Mouse (Mus musculus): ENCODE data around the gene Gm20388. TPM values are rescaled to one million over a fixed set of nuclear protein-coding genes. Genes with fewer than 3 reads are reported as not detected.

The Gm20388 gene
- polyA plus RNA-seq, 2 experiments = 8.5 TPM; not detected in 1

- DNase-seq (ENCODE audit: low read depth in 3 of 3, low spot score in 3 of 3) (no peak), ATAC-seq (ENCODE audit: insufficient read depth) (no peak)
- Histone ChIP-seq H3K9ac (replicated peaks) (no peak overlapping the region), H3K27ac (no peak overlapping the region; the same call in 1 of the 2 replicates), H3K9me3 (ENCODE audit: control insufficient read depth, low read length) (no peaks in the 10 kb centered on the region), H3K27me3 (ENCODE audit: control insufficient read depth, insufficient read depth, low read length) (no peaks in the 10 kb centered on the region), H3K4me1 (replicated peaks; ENCODE audit: control insufficient read depth in 2 of 2, insufficient read depth in 2 of 2, low read length in 1 of 2) (peaks cover 3 to 7% of the 10 kb centered on the region in 2 experiments; a peak in 2 of 4 replicates), H3K36me3 (replicated peaks; ENCODE audit: control insufficient read depth, insufficient read depth, low read depth) (peaks cover 13% of the 10 kb centered on the region), H3K4me2 (ENCODE audit: low read depth) (no peak overlapping the region), H3K4me3 (ENCODE audit: insufficient read depth in 1 of 2, low read depth in 2 of 2, low read length in 2 of 2) (no peak overlapping the region)
- TF ChIP-seq EP300 (IDR thresholded peaks at IDR 0.05; ENCODE audit: low read depth) (no peak), CTCF (IDR thresholded peaks at IDR 0.05; ENCODE audit: low read depth) (no peak)
- 77% methylated on average over 4 of the region's 4 CpGs for WGBS (ENCODE audit: insufficient replicate concordance)
Measured at GRCm38 (mm10) chr8:119931317-119931716, 20.7 kb downstream of the Gm20388 start.

- Histone ChIP-seq H3K4me1 (replicated peaks; ENCODE audit: control insufficient read depth in 2 of 2, insufficient read depth in 2 of 2, low read length in 1 of 2) (no peaks in the 10 kb centered on the region; a peak in 1 of 4 replicates), H3K9ac (replicated peaks) (no peak overlapping the region), H3K27ac (no peak overlapping the region), H3K27me3 (ENCODE audit: control insufficient read depth, insufficient read depth, low read length) (no peaks in the 10 kb centered on the region), H3K9me3 (ENCODE audit: control insufficient read depth, low read length) (no peaks in the 10 kb centered on the region), H3K4me2 (ENCODE audit: low read depth) (no peak overlapping the region), H3K4me3 (ENCODE audit: insufficient read depth in 1 of 2, low read depth in 2 of 2, low read length in 2 of 2) (no peak overlapping the region), H3K36me3 (replicated peaks; ENCODE audit: control insufficient read depth, insufficient read depth, low read depth) (peaks cover 22% of the 10 kb centered on the region)
- 92% methylated on average over 4 of the region's 4 CpGs for WGBS (ENCODE audit: insufficient replicate concordance)
- TF ChIP-seq EP300 (IDR thresholded peaks at IDR 0.05; ENCODE audit: low read depth) (no peak), CTCF (IDR thresholded peaks at IDR 0.05; ENCODE audit: low read depth) (no peak)
- ATAC-seq (ENCODE audit: insufficient read depth) (no peak), DNase-seq (ENCODE audit: low read depth in 3 of 3, low spot score in 3 of 3) (no peak)
Measured at GRCm38 (mm10) chr8:119933681-119934080, 23.0 kb downstream of the Gm20388 start.

DNA sequence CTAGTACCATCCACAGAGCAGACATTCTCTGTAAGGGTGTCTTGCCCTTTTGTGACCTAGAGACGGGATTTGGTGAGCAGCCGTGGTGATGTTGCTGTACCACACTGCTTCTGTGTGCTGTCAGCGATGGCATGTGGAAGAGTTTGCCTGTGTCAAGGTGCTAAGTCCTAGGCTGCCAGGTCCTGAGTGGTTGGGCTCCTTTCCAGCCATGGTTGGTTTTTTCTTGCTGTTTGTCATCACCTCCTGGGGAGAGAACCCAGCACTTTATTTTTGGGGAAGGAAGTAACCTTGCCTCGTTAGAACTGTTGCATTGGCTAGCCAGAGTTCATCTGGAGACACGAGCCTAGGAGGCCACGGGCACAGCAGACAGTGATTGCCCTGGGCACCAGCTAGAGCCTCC, 24.9 kb downstream of the Gm20388 start:
- TF ChIP-seq CTCF (IDR thresholded peaks at IDR 0.05; ENCODE audit: low read depth) (no peak), EP300 (IDR thresholded peaks at IDR 0.05; ENCODE audit: low read depth) (no peak)
- H3K27ac ChIP-seq = no peak overlapping the region
- H3K4me3 ChIP-seq (ENCODE audit: insufficient read depth in 1 of 2, low read depth in 2 of 2, low read length in 2 of 2) = no peak overlapping the region
- H3K36me3 ChIP-seq (replicated peaks; ENCODE audit: control insufficient read depth, insufficient read depth, low read depth) = peaks cover 25% of the 10 kb centered on the region
- no peak overlapping the region for H3K4me2 ChIP-seq (ENCODE audit: low read depth)
- WGBS (ENCODE audit: insufficient replicate concordance) = 58% methylated on average over 6 of the region's 6 CpGs
- no peak for ATAC-seq (ENCODE audit: insufficient read depth)
- no peaks in the 10 kb centered on the region for H3K9me3 ChIP-seq (ENCODE audit: control insufficient read depth, low read length)
- no peak for DNase-seq (ENCODE audit: low read depth in 3 of 3, low spot score in 3 of 3)
- no peaks in the 10 kb centered on the region for H3K27me3 ChIP-seq (ENCODE audit: control insufficient read depth, insufficient read depth, low read length)
- H3K4me1 ChIP-seq (replicated peaks; ENCODE audit: control insufficient read depth in 2 of 2, insufficient read depth in 2 of 2, low read length in 1 of 2) = no peaks in the 10 kb centered on the region; a peak in 1 of 4 replicates
- no peak overlapping the region for H3K9ac ChIP-seq (replicated peaks)

DNA sequence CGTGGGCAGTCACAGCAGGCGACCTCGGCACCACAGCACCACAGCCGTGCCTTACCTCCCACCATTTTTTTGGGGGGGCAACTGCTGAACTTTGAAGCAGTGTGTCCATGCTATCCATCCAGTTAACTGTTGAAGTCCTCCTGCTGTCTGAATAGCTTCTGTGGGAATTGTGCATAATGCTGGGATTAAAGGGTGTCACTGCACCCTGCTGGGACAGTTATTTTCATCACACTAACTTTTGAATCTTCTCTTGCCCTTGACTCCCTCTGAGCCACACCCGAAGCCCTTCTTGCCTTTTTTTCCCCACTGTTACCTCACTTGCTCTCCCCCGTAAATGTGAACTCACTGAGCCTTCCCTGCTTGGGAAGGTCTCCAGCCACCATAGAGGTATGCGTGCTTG, 27.8 kb downstream of the Gm20388 start:
- H3K4me3 ChIP-seq (ENCODE audit: insufficient read depth in 1 of 2, low read depth in 2 of 2, low read length in 2 of 2) = no peak overlapping the region
- H3K27me3 ChIP-seq (ENCODE audit: control insufficient read depth, insufficient read depth, low read length) = no peaks in the 10 kb centered on the region
- H3K4me1 ChIP-seq (replicated peaks; ENCODE audit: control insufficient read depth in 2 of 2, insufficient read depth in 2 of 2, low read length in 1 of 2) = no peaks in the 10 kb centered on the region; a peak in 1 of 4 replicates
- TF ChIP-seq CTCF (IDR thresholded peaks at IDR 0.05; ENCODE audit: low read depth) (no peak), EP300 (IDR thresholded peaks at IDR 0.05; ENCODE audit: low read depth) (no peak)
- peaks cover 37% of the 10 kb centered on the region for H3K36me3 ChIP-seq (replicated peaks; ENCODE audit: control insufficient read depth, insufficient read depth, low read depth)
- H3K9ac ChIP-seq (replicated peaks) = no peak overlapping the region
- DNase-seq (ENCODE audit: low read depth in 3 of 3, low spot score in 3 of 3) (no peak), ATAC-seq (ENCODE audit: insufficient read depth) (no peak)
- WGBS (ENCODE audit: insufficient replicate concordance) = 81% methylated on average over 7 of the region's 7 CpGs
- H3K27ac ChIP-seq = no peak overlapping the region
- H3K9me3 ChIP-seq (ENCODE audit: control insufficient read depth, low read length) = no peaks in the 10 kb centered on the region
- H3K4me2 ChIP-seq (ENCODE audit: low read depth) = no peak overlapping the region

DNA sequence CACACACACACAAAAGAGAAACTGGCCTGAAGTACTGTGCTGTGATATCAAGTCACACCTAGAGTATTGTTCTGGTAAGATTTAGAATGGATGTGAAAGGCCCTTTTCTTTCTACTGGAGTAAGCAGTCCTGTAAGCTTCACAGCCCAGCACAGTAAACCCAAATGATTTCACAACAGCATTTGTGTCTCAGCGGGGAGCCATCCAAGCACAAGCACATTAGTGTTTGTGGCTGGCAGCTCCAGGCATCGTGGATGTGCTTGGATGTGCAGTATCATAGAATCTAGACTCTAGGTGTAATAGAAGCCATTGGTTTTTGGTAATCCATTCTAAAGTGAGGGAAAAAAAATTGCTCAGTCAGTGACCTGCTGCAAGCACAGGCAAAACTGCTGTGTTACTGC, 28.7 kb downstream of the Gm20388 start:
- 77% methylated on average over 2 of the region's 2 CpGs for WGBS (ENCODE audit: insufficient replicate concordance)
- H3K36me3 ChIP-seq (replicated peaks; ENCODE audit: control insufficient read depth, insufficient read depth, low read depth) = peaks cover 45% of the 10 kb centered on the region
- H3K9me3 ChIP-seq (ENCODE audit: control insufficient read depth, low read length) = no peaks in the 10 kb centered on the region
- DNase-seq (ENCODE audit: low read depth in 3 of 3, low spot score in 3 of 3) = no peak
- no peak for ATAC-seq (ENCODE audit: insufficient read depth)
- H3K4me2 ChIP-seq (ENCODE audit: low read depth) = no peak overlapping the region
- TF ChIP-seq CTCF (IDR thresholded peaks at IDR 0.05; ENCODE audit: low read depth) (no peak), EP300 (IDR thresholded peaks at IDR 0.05; ENCODE audit: low read depth) (no peak)
- no peak overlapping the region for H3K4me3 ChIP-seq (ENCODE audit: insufficient read depth in 1 of 2, low read depth in 2 of 2, low read length in 2 of 2)
- no peak overlapping the region for H3K27ac ChIP-seq
- H3K4me1 ChIP-seq (replicated peaks; ENCODE audit: control insufficient read depth in 2 of 2, insufficient read depth in 2 of 2, low read length in 1 of 2) = no peaks in the 10 kb centered on the region
- no peaks in the 10 kb centered on the region for H3K27me3 ChIP-seq (ENCODE audit: control insufficient read depth, insufficient read depth, low read length)
- H3K9ac ChIP-seq (replicated peaks) = no peak overlapping the region

All from liver, embryonic 14.5 days (tissue).